Mouse (Mus musculus) MEL (cell line): ENCODE results near the gene Zfp536.

Source experiments
- EP300 ChIP-seq, 2 experiments: IDR thresholded peaks; 2 replicates each; pipeline ENCODE4 v1.6.1; 2011; ENCODE audit warnings: improper control_type of control experiment in 2 of 2, low read length in 2 of 2, low read depth in 1 of 2, mild to moderate bottlenecking in 1 of 2
- SMC3 ChIP-seq: IDR thresholded peaks from 2 replicates; pipeline ENCODE4 v1.6.1; 2011; ENCODE audit warnings: low read depth, low read length, improper control_type of control experiment

- TF ChIP-seq EP300 (IDR thresholded peaks at IDR 0.05; ENCODE audit: low read depth in 1 of 2, low read length in 2 of 2) (no peak), SMC3 (no peak)
Measured at GRCm38 (mm10) chr7:37634812-37635211, 138.6 kb downstream of the Zfp536 start.
